Mouse (Mus musculus) left cerebral cortex, postnatal 14 days (tissue): ENCODE results near the gene Sgpl1. TPM values are rescaled to one million over a fixed set of nuclear protein-coding genes. Genes with fewer than 3 reads are reported as not detected.

Experiments used
- DNase-seq, 2 experiments: peaks; one replicate each; pipeline ENCODE4 v3.0.0; 2021 to 2022; ENCODE audit warnings: low spot score in 2 of 2, mixed read lengths in 1 of 2
- intact Hi-C: fragments of 180-260 bp; cut with DNase I; formaldehyde crosslinking; loops from one replicate; pipeline ENCODE4 v1.15.1; 2025
- total RNA-seq, 2 experiments: library from RNA; stranded (reverse); gene quantifications; 2 replicates each; pipeline ENCODE4 v1.2.3; 2021

Sgpl1 gene
- total RNA-seq, 2 experiments from 2014 or later = 21.8 to 24.3 TPM

DNA sequence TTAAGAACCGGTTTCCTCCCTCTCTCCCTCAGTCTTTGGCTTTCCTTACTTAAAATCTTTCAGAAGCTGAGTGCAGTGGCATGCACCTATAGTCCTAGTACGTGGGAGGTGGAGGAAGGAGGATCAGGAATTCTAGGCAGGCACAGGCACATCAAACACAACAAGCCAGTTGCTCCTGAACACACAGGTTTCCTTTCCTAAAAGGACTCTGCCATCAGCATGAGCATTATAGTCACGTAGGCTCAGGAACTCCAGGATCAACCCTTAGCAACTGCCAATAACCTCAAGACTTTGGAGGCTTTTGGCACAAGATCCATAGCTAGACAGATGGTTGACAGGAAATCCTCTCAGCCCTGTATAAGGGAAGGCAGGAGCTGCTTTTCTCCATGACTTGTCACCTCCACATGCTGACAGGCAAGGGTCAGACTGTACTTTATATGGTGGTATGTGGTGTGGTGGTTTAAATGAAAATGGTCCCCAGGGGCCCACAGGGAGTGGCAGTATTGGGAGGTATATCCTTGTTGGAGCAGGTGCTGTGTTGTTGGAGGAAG is 43.9 kb downstream of the Sgpl1 start:
- intact Hi-C loops = no loop called here
- DNase-seq = no peak

DNA sequence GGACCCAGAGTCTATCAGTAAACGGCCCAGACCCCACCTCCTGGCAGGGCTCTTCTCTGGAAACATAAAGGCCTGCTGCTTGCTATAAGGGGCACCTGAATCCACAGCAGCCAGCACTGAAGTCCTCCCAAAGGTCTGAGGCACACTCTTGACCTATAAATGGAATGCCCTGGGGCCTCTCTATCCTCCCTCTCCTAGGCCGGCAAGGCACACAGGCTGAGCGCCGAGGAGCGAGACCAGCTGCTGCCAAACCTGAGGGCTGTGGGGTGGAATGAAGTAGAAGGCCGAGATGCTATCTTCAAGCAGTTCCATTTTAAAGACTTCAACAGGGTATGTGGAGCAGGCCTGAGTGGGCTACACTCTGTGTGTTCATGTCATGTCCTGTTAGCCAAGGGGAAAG is 55.6 kb downstream of the Sgpl1 start:
- no peak for DNase-seq
- intact Hi-C loops = no loop called here

GRCm38 (mm10) chr10:61089170-61090142 is 58.0 kb downstream of the Sgpl1 start, which contains the start of gene Pcbd1:
Gene Pcbd1, plus strand, starts transcription at chr10:61089331.
- no peak for DNase-seq
- intact Hi-C loops = no loop called here

DNA sequence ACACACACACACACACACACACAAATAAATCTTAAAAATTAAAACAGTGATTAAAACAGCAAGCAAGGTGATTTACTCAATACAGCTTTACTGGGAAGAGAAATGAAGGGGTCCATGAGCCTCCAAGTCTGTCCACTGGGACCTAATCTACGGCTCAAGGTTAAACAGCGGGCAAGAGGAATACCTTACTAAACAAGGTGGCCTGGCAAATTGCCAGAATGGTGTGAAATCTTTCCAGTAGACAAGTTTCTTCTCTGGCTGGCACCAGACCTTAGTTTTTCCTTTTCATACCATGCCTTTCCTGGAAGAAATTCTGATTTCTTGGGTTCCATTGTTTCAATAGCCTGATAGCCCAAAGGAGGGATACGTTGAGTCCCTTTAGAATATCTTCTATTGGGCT is 59.0 kb downstream of the Sgpl1 start:
- no peak for DNase-seq
- intact Hi-C loops = no loop called here

DNA sequence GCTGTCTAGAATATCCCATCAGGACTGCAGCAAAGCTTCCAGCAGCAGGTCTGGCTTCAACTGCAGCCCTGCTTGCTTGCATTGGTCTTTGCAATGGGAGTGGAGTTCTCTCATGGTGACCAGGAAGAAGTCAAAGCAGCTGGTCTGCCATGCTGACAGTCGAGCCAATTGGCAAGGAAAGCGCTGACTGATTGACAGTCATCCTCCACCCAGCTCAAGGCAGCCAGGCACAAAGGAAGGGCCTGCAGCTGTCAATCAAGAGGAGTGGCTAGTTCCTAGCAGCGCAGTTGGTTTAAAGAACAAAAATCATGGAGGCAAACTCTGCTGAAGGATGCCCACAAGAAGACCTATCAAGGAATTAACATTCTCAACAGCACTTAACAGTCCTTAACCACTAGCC is 61.0 kb downstream of the Sgpl1 start:
- intact Hi-C loops = no loop called here
- no peak for DNase-seq

- no peak for DNase-seq
- intact Hi-C loops = no loop called here
Measured at GRCm38 (mm10) chr10:61085364-61085763, 62.1 kb downstream of the Sgpl1 start.

- intact Hi-C loops = no loop called here
- no peak for DNase-seq
Measured at GRCm38 (mm10) chr10:61080931-61081255, 66.6 kb downstream of the Sgpl1 start.

- intact Hi-C loops = no loop called here
- peak; percentile 65 to 78 for DNase-seq
Measured at GRCm38 (mm10) chr10:61080227-61080930, 67.1 kb downstream of the Sgpl1 start.

DNA sequence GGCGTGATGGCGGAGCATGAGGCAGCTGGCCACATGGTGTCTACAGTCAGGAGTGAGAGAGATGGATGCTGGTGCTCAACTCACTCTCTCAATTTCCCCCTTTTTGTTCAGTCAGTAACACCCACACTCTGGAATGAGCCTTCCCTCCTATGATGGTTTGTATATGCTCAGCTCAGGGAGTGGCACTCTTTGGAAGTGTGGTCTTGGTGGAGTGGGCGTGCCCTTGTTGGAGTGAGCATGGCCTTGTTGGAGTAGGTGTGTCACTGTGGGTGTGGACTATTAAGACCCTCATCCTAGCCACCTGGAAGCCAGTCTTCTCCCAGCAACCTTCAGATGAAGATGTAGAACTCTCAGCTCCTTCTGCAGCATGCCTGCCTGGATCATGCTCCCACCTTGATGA is 71.9 kb downstream of the Sgpl1 start:
- intact Hi-C loops = no loop called here

GRCm38 (mm10) chr10:61074643-61075042 is 72.9 kb downstream of the Sgpl1 start:
- intact Hi-C loops = loop anchor here (5.0 kb wide), 1 partner anchor 297 kb away; no protein-coding TSS in a partner anchor
- no peak for DNase-seq

More for the DNA sequence above, 71.9 kb downstream of the Sgpl1 start:
- DNase-seq = no peak

DNA sequence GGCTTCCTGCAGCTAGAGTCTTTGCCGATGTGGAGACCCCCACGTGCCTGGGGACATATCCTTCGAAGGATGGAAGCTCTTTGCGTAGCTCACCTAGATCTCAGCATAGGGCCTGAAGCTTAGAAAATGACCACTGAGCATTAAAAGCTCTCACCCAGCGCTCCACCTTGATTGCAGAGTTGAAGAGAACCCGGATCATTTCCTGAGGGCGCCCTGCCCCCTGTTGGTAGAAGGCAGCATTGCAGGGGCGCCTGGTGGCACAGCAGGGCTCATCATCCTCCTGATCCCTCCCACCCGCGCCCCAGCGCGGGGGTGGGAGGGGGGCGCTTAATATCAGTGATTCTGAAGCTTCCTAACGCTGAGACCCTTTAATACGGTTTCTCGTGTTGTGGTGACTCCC is 75.2 kb downstream of the Sgpl1 start:
- intact Hi-C loops = loop anchor here (5.0 kb wide), 1 partner anchor 295 kb away; no protein-coding TSS in a partner anchor
- DNase-seq = peak; percentile 60 to 61

- intact Hi-C loops = no loop called here
- DNase-seq = no peak
Measured at GRCm38 (mm10) chr10:61069248-61069647, 78.3 kb downstream of the Sgpl1 start.

GRCm38 (mm10) chr10:61068436-61069192 is 78.9 kb downstream of the Sgpl1 start:
- DNase-seq = peak; percentile 76 to 89
- intact Hi-C loops = no loop called here

DNA sequence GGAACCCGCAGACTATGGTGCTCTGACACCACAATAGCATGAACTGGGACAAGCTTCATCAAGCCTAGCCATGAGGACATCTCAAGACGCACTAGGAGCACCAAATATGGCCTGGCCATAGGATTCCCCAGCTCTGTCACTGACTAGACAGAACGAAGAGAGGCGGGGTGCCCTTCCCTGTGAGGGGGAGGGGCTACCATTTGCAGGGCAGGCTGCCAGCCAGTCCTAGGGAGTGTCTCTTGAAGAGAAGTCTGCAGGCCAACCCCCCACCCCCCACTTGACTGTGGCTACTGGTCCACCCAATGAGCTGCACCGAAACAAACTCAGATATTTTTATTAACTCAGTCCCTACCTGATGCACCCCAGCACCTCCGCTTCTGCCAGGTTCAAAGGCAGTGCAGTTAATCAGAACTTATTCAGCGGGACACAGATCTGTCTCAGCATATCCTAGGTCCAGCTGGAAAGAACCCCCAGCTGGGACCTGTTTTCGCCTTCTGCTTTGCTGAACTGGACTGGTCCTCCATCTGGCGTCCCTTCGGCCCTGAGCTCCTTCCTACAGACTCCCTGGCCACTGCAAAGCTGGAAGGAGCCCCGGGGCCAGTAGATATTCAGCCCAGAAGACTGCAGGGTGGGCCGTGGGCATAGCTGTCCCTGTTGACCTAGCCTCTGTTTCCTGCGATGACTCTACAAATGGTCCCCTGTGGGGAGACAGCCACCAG is 82.1 kb downstream of the Sgpl1 start:
- intact Hi-C loops = no loop called here
- no peak for DNase-seq

DNA sequence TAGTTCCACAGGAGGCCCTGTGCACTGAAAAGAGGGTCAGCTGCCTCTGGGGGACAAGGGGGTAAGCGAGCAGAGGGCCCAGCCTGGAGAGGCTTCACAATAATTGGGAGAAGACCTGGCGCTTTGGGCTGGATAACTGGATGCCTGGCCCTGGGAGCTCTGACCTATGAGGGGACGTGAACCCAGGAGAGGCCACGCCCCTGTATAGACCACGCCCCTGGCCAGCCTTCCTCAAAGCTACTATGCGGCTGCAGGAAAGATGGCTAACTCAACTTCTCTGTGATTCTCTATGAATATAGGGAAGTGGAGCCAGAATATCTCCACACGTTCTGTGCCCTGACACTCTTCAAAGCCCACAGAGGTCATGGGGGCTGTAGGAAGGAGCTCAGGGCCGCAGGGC is 82.9 kb downstream of the Sgpl1 start:
- intact Hi-C loops = no loop called here
- no peak for DNase-seq

DNA sequence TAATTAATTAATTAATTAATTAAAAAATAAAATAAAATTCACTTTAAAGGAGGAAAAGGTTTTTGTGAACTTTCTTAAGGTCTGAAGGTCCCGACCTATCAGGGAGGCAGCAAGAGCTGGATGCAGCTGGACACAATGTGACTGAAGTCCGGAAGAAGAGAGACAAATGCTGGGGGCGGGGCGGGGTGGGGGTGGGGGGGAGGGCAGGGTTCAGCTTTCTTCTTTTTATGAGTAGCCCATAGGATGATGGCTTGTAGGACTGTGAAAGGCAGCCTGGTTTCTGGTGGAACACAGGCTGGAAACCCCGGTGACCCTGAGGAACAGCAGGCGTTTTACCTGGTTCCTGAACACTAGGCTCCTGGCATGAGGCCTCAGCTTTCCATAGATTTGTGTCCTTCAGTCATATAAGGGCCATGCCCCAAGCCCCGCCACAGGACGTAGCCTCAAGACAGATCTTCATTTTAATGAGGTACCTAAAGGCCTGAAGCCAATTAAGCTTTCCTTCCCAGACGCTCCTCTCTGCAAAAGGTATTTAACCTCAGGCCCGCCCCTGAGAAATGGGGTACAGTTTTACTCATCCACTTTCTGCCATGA is 84.1 kb downstream of the Sgpl1 start:
- DNase-seq = no peak
- intact Hi-C loops = no loop called here

- DNase-seq = peak in 1 of 2 experiments; percentile 16
- intact Hi-C loops = no loop called here
Measured at GRCm38 (mm10) chr10:61059543-61060110, 87.9 kb downstream of the Sgpl1 start.

- intact Hi-C loops = no loop called here
- no peak for DNase-seq
Measured at GRCm38 (mm10) chr10:61059101-61059500, 88.4 kb downstream of the Sgpl1 start.
